Mouse (Mus musculus) embryo, embryonic 11.5 days (tissue): ENCODE measurements around the gene Cstf1.

Source experiments
- DNase-seq: peaks from one replicate; pipeline ENCODE4 v3.0.0-alpha.2; 2012; ENCODE audit warnings: low read depth, low spot score

Cstf1 gene

GRCm38 (mm10) chr2:172416218-172416617 is 45.7 kb downstream of the Cstf1 start:
- DNase-seq: no peak

- DNase-seq: no peak
Measured at GRCm38 (mm10) chr2:172416876-172417275, 46.4 kb downstream of the Cstf1 start.

- no peak for DNase-seq
Measured at GRCm38 (mm10) chr2:172418208-172418607, 47.7 kb downstream of the Cstf1 start.

GRCm38 (mm10) chr2:172430609-172431008 is 60.1 kb downstream of the Cstf1 start:
- no peak for DNase-seq
